Mouse (Mus musculus) lung, adult 2 months (tissue): ENCODE measurements around the gene Celf1. TPM values are rescaled to one million over a fixed set of nuclear protein-coding genes. Genes with fewer than 3 reads are reported as not detected.
"Not testable (repeated sequence)": the region's sequence is repeated elsewhere in the genome, so short reads cannot be mapped to it uniquely, and the experiment has no call there.

Experiments used
- DNase-seq: peaks from one replicate; pipeline ENCODE4 v3.0.0; 2022
- H3K4me1 ChIP-seq: fragments of 200-500 bp; 2 replicates; pipeline ENCODE4 v1.6.1; 2011; ENCODE audit warnings: low read length; ENCODE audit not compliant: control insufficient read depth, insufficient read depth
- H3K4me3 ChIP-seq: fragments of 200-500 bp; replicated peaks from 2 replicates; pipeline ENCODE3; 2011; ENCODE audit warnings: low read depth, mild to moderate bottlenecking, control low read depth, low read length; ENCODE audit errors: extremely low read depth
- CTCF ChIP-seq: fragments of 200-500 bp; IDR thresholded peaks from 2 replicates; pipeline ENCODE4 v1.5.1; 2011; ENCODE audit warnings: mild to moderate bottlenecking, low read length, control low read depth; ENCODE audit not compliant: insufficient read depth
- POLR2A ChIP-seq: fragments of 200-500 bp; IDR thresholded peaks from 2 replicates; pipeline ENCODE4 v1.6.1; 2011; ENCODE audit warnings: low read depth, mild to moderate bottlenecking, control low read depth, low read length, borderline replicate concordance; ENCODE audit errors: extremely low read depth
- WGBS: fragments of 180-500 bp; shearing (Covaris S2); methylation state at CpG from one replicate; pipeline ENCODE4 v1.1.7; 2018; 5-methylcytosine and 5-hydroxymethylcytosine counted together
- polyA plus RNA-seq: library from polyadenylated mRNA; depleted of rRNA; stranded (reverse); fragments of >200 nt; gene quantifications from 2 replicates; pipeline ENCODE4 v1.2.3, GENCODE M21; 2012

Gene Celf1
- polyA plus RNA-seq, 1 experiment: 36.2 TPM

DNA sequence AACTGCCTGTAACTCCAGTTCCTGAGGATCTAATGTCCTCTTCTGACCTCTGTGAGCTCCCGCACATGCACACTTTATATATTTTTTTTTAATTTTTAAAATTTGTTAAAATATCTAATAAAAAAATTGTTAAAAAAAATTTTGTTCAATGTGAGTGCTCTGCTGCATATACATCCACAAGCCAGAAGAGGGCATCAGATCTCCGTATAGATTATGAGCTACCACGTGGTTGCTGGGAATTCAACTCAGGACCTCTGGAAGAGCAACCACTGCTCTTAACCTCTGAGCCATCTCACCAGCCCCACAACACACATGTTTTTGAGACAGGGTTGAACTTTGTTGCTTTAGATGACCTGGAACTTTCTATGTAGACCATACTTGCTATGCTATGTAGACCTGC lies 92.8 kb downstream of the Celf1 start:
- no peak for DNase-seq
- TF ChIP-seq POLR2A (no peak), CTCF (no peak)
- WGBS: 30% methylated on average over 3 of the region's 3 CpGs
- Histone ChIP-seq H3K4me1 (0 out of 2 replicates have a peak, but pooled peaks cover 2% of the 10 kb centered on the region), H3K4me3 (no peak overlapping the region)

DNA sequence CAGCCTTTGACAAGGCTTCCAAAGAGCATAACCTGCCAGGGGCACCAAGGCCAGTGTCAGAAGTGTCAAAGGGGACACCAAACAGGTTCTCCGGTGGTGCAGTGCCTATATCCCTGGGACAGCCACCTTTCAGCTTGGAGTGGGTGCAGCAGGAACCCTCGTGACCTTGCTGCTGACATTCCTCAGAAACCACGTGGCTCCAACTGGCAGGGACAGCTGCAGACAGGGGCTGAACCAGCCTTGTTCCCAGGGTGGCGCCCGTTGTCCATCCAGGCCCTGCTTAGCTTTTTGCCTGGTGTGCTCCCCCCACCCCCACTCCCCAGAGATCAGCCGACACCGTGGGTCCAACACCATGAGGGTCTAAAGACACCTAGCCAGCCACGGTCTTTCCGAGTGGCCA lies 95.2 kb downstream of the Celf1 start, which contains the start of gene Rapsn:
TSS of gene Rapsn (plus strand) at position 236 of the 400 bp plus-strand sequence.
- DNase-seq: peak; percentile 51
- 49% methylated on average over 9 of the region's 9 CpGs for WGBS
- no peak for TF ChIP-seq CTCF
- no peak for TF ChIP-seq POLR2A
- Histone ChIP-seq H3K4me1 (0 out of 2 replicates have a peak, but pooled peaks cover 2% of the 10 kb centered on the region), H3K4me3 (no peak within 1 kb of the TSS)

DNA sequence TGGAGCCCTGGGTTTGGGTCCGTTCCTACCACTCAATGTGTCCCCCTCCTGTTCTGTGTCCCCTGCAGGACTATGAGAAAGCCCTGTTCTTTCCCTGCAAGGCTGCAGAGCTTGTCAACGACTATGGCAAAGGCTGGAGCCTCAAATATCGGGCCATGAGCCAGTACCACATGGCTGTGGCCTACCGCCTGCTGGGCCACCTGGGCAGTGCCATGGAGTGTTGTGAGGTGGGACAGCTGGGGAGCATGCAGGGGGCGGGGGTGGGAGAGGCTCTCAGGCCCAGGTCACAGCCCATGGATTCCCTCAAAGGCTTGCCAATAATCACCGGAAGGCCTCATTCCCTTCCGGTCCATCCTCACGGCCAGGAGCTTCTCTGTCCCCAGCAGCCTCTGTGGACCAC lies 101.6 kb downstream of the Celf1 start:
- Histone ChIP-seq H3K4me1 (no peaks in the 10 kb centered on the region), H3K4me3 (no peak overlapping the region)
- TF ChIP-seq POLR2A (no peak), CTCF (no peak)
- 72% methylated on average over 8 of the region's 8 CpGs for WGBS
- no peak for DNase-seq

DNA sequence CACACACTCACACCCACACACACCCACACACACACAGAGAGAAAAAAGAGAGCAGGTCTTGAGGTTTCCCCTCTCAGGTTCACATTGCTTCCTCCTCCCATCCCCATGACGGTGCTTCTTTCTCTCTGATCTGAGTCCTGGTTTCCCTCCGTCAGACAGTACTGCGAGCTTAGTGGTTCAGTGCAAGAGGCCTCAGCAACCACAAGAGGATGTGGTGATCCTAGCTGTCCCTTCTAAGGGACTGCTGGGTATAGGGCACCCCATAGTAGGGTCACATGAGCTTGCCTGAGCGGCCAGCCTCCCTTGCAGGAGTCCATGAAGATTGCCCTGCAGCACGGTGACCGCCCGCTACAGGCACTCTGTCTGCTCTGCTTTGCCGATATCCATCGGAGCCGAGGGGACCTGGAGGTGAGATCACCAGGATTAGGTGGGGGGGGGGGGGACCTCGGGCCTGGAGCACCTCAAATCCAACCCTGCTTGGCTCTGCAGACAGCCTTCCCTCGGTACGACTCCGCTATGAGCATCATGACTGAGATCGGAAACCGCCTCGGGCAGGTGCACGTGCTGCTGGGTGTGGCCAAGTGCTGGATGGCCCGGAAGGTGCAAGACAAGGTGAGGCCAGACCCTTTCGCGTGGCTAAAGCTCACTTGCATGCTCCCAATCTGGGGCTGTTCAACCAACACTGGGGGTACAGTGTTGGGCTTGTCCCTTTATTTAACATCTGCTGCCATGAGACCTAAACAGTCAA lies 102.6 kb downstream of the Celf1 start:
- Histone ChIP-seq H3K4me3 (no peak overlapping the region), H3K4me1 (no peaks in the 10 kb centered on the region)
- TF ChIP-seq POLR2A (no peak), CTCF (no peak)
- WGBS: 61% methylated on average over 21 of the region's 21 CpGs
- DNase-seq: no peak

DNA sequence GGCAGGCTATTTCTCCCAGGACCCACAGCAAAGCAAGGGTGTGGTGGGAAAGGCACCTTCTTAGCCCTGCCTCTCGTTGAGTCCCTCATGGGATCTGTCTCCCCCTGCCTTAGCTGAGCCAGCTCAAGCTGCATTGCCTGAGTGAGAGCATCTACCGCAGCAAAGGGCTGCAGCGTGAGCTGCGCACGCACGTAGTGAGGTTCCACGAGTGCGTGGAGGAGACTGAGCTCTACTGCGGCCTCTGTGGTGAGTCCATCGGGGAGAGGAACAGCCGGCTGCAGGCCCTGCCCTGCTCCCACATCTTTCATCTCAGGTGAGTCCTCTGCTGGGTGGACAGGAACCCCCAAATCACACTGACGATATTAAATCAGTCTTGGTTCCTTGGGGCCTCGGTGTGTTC lies 104.5 kb downstream of the Celf1 start:
- H3K4me1 ChIP-seq: no peaks in the 10 kb centered on the region
- no peak overlapping the region for H3K4me3 ChIP-seq
- TF ChIP-seq POLR2A (no peak), CTCF (no peak)
- no peak for DNase-seq
- WGBS: 74% methylated on average over 13 of the region's 13 CpGs

DNA sequence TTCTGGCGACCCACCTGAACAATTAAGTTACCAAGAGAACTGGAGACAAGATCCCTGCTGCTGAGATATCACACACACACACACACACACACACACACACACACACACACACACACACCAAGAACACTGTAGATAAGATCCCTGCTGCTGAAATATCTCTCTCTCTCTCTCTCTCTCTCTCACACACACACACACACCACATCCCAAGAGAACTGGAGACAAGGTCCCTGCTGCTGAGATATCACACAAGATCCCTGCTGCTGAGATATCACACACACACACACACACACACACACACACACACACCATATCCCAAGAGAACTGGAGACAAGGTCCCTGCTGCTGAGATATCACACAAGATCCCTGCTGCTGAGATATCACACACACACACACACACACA lies 105.6 kb downstream of the Celf1 start:
- 72% methylated on average over 1 of the region's 1 CpGs for WGBS
- H3K4me3 ChIP-seq, DNase-seq, H3K4me1 ChIP-seq: not testable (repeated sequence)

DNA sequence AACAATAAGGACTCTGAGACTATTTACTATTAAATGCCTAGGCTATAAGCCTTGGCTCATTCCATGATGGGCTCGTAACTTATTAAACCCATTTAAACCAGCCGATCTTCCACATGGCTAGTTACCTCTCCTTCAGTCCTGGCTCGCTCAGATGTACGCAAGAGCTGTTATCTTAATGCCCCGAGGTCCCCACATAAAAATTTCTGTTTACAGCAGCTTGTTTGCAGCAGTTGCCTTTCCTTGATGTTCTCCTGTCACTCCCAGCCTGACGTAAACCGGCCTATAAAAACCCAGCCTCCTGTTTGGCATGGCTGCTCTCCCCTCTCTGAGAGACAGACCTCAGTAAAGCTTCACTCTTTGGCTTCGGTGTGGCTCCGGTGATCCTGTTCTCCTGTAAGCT lies 107.2 kb downstream of the Celf1 start:
- WGBS: 79% methylated on average over 9 of the region's 9 CpGs

DNA sequence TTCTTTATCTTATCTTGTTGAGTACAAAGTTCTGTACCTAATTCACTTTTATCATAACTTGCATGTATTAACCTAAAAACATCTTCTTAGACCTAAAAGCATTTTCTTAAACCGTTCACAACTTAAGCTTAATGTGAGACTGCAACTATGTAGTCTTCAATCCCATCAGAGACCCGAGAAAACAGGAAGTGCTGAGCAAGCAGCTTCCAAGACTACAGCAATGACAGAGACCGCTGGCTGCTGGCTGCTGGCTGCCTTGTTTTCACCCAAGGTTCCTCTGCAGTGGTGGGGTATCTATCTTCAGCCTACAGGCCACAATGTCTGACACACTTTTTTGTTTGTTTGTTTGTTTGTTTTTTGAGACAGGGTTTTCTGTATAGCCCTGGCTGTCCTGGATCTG lies 111.7 kb downstream of the Celf1 start:
- Histone ChIP-seq H3K4me1 (peaks cover 4% of the 10 kb centered on the region), H3K4me3 (no peak overlapping the region)
- no peak for DNase-seq
- TF ChIP-seq CTCF: no peak
- no peak for TF ChIP-seq POLR2A
- 52% methylated on average over 3 of the region's 3 CpGs for WGBS

More for the DNA sequence above, 107.2 kb downstream of the Celf1 start:
- Histone ChIP-seq H3K4me3 (no peak overlapping the region), H3K4me1 (no peaks in the 10 kb centered on the region)
- DNase-seq: no peak
- TF ChIP-seq POLR2A: no peak
- no peak for TF ChIP-seq CTCF

DNA sequence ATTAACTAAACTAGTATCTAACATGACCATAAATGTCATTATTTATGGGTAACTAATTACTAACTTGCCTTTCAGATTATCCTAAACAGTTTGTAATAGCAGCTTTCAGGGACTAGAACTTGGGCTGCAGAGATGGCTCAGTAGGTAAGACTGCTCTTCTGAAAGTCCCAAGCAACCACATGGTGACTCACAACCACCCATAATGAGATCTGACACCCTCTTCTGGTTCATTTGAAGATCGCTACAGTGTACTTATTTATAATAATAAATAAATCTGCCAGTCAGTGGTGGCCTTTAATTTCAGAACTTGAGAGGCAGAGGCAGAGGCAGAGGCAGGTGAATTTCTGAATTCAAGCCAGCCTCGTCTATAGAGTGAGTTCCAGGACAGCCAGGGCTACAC lies 112.6 kb downstream of the Celf1 start:
- DNase-seq: no peak
- Histone ChIP-seq H3K4me3 (no peak overlapping the region), H3K4me1 (peaks cover 4% of the 10 kb centered on the region)
- WGBS: 29% methylated on average over 2 of the region's 2 CpGs
- TF ChIP-seq POLR2A (no peak), CTCF (no peak)

DNA sequence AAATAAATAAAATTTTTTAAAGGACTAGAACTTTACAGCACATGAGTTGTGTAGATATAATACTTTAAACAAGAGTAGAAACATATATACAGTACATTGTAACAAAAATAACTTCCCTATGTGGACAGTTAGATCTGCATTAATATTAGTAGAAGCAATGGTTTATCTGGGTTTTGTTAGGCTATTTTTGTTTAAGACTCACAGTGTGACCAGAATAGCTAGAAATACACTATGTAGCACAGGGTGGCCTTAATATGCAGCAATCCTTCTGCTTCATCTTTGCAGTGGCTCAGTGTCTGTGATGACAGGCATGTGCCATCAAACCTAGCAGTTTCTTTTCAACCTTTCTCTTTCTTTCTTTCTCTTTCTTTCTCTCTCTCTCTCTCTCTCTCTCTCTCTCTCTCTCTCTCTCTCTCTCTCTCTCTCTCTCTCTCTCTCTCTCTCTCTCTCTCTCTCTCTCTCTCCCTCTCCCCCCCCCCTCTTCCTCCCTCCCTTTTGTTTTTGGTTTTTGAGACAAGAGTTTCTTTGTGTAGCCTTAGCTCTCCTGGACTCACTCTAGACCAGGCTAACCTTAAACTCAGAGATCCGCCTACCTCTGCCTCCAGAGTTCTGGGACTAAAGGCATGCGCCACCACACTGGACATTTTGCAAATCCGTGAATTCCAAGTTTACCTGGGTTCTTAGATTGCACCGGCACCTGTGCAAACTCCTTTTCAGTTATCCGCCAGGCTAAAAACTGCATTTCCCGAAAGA lies 113.2 kb downstream of the Celf1 start:
- H3K4me3 ChIP-seq: peak overlapping the region; percentile 72
- no peak for TF ChIP-seq CTCF
- TF ChIP-seq POLR2A: no peak
- DNase-seq: no peak
- WGBS: 0% methylated on average over 6 of the region's 6 CpGs
- H3K4me1 ChIP-seq: peaks cover 4% of the 10 kb centered on the region
